Comparison of ENCODE assay signal across 15 mouse cellular contexts in genomic region chr5:134269751-134270150, GRCm38 (mm10). TPM values are rescaled to one million over a fixed set of nuclear protein-coding genes. Genes with fewer than 3 reads are reported as not detected.
DNase-seq lines count a peak whose midpoint lies in the region; ATAC-seq and TF ChIP-seq lines count a peak whose summit lies in the region.
"Had no signal": no experiment of that assay in that cellular context is flagged by ENCODE, and none has a peak within 500 bp of the region (broad histone marks: within the 10 kb centered on the region; RNA-seq: fewer than 3 reads in every experiment).

No protein-coding gene starts in this region.

- H3K9ac ChIP-seq in heart, embryonic 12.5 days: no peak overlapping the region
- H3K9ac ChIP-seq: forebrain, postnatal 0 days had no signal

- no peak for TF ChIP-seq CTCF in spleen, adult 2 months (IDR thresholded peaks at IDR 0.05; ENCODE audit: extremely low read depth, insufficient read depth, insufficient read length, insufficient replicate concordance)

- 71% methylated on average over 5 of the region's 5 CpGs for WGBS in spleen, adult 2 months
- 80% methylated on average over 5 of the region's 5 CpGs for WGBS in heart, embryonic 12.5 days

- peaks cover 23% of the 10 kb centered on the region for H3K36me3 ChIP-seq in spleen, adult 2 months (ENCODE audit: control insufficient read depth, insufficient read depth, low read length)
- H3K36me3 ChIP-seq in heart, embryonic 12.5 days: peaks cover 91% of the 10 kb centered on the region

- H3K27me3 ChIP-seq in spleen, adult 2 months (ENCODE audit: control insufficient read depth, insufficient read depth, low read length): no peaks in the 10 kb centered on the region
- H3K27me3 ChIP-seq in heart, embryonic 12.5 days (replicated peaks): no peaks in the 10 kb centered on the region

- H3K4me3 ChIP-seq in spleen, adult 2 months (ENCODE audit: extremely low read depth, insufficient read depth, insufficient read length): no peak overlapping the region
- no peak overlapping the region for H3K4me3 ChIP-seq in heart, embryonic 12.5 days
- H3K4me3 ChIP-seq: midbrain, embryonic 10.5 days; myocyte had no signal

- ATAC-seq in activated CD4-positive, CD25-positive, alpha-beta regulatory T cell, adult 4 months: peak; percentile 67
- no peak for ATAC-seq in frontal cortex, adult (ENCODE audit: low TSS enrichment)
- ATAC-seq in heart, embryonic 12.5 days (ENCODE audit: insufficient number of reproducible peaks, low FRiP score): no peak
- ATAC-seq: forebrain, postnatal 0 days had no signal

- no peak for TF ChIP-seq POLR2A in spleen, adult 2 months (IDR thresholded peaks at IDR 0.05; ENCODE audit: low read depth, low read length)

- peaks cover 5% of the 10 kb centered on the region; the same call in 1 of the 2 replicates for H3K4me1 ChIP-seq in spleen, adult 2 months (ENCODE audit: control insufficient read depth, insufficient read depth, insufficient read length)
- H3K4me1 ChIP-seq in heart, embryonic 12.5 days (replicated peaks): no peaks in the 10 kb centered on the region
- H3K4me1 ChIP-seq: midbrain, embryonic 10.5 days had no signal

- peak overlapping the region; percentile 77 for H3K27ac ChIP-seq in spleen, adult 2 months (ENCODE audit: insufficient read depth, low read length)
- no peak overlapping the region for H3K27ac ChIP-seq in heart, embryonic 12.5 days (ENCODE audit: poor library complexity, severe bottlenecking)
- H3K27ac ChIP-seq: midbrain, embryonic 10.5 days had no signal

- peak in 1 of 2 experiments; percentile 67 for DNase-seq in spleen, adult 2 months (ENCODE audit: low read depth in 1 of 2, low spot score in 2 of 2)
- no peak for DNase-seq in spleen, postnatal 10 days (ENCODE audit: low spot score in 2 of 2)
- DNase-seq in lung, postnatal 36 days: peak; percentile 52
- DNase-seq in thymus, postnatal 36 days: peak; percentile 23 to 35
- DNase-seq: adrenal gland, postnatal 36 days; forebrain, postnatal 0 days; gastrocnemius, postnatal 36 days; heart, postnatal 10 days; kidney, postnatal 14 days; spleen, adult 18-20 months had no signal

- H3K9me3 ChIP-seq in heart, embryonic 12.5 days (replicated peaks): no peaks in the 10 kb centered on the region
- H3K9me3 ChIP-seq: midbrain, embryonic 10.5 days had no signal

- no peak overlapping the region for H3K4me2 ChIP-seq in heart, embryonic 12.5 days

RNA-seq across cellular contexts. Expression of gene Ncf1, which starts 40.3 kb away (rescaled TPM):
- polyA plus RNA-seq in spleen, adult 2 months (2012; rRNA removed): 103 and 151 TPM in 2 replicates
- 10 to 100 TPM; 12.4 to 15.2 TPM for polyA plus RNA-seq in activated CD4-positive, CD25-positive, alpha-beta regulatory T cell, adult 4 months (2017; shearing (Covaris generic))
- 2.0 and 2.2 TPM in 2 replicates for polyA plus RNA-seq in heart, embryonic 12.5 days (2016; fragmentation: Nextera tagmentation; extraction: Ambion mirVana)

RNA-seq across cellular contexts. Expression of gene Gtf2i, which starts 44.8 kb away (rescaled TPM):
- polyA plus RNA-seq in spleen, adult 2 months (2012; rRNA removed): 44.7 and 48.2 TPM in 2 replicates
- 10 to 100 TPM; 71.1 to 90.5 TPM for polyA plus RNA-seq in activated CD4-positive, CD25-positive, alpha-beta regulatory T cell, adult 4 months (2017; shearing (Covaris generic))
- 157 and 165 TPM in 2 replicates for polyA plus RNA-seq in heart, embryonic 12.5 days (2016; fragmentation: Nextera tagmentation; extraction: Ambion mirVana)

Comparison
In these comparisons a context has a peak if more than half of its experiments do, and no peak if none do; other contexts are left out.
1. DNase-seq: peak in lung, postnatal 36 days (single experiment) and thymus, postnatal 36 days (2 of 2); none in spleen, postnatal 10 days (0 of 2).